Mouse (Mus musculus): ENCODE data around the gene Ntf5.
"Not testable (repeated sequence)": the region's sequence is repeated elsewhere in the genome, so short reads cannot be mapped to it uniquely, and the experiment has no call there.

The Ntf5 gene

GRCm38 (mm10) chr7:45413113-45413863, at the start of gene Ntf5:
Gene Ntf5, plus strand, starts transcription at chr7:45413695.
- no peak for DNase-seq (ENCODE audit: low read depth, low spot score)

- DNase-seq (ENCODE audit: low read depth, low spot score) = peak; percentile 53
Measured at GRCm38 (mm10) chr7:45363983-45364382, 49.5 kb upstream of the Ntf5 start.

GRCm38 (mm10) chr7:45365742-45366651, 47.5 kb upstream of the Ntf5 start:
- peak; percentile 75 for DNase-seq (ENCODE audit: low read depth, low spot score)

- no peak for DNase-seq (ENCODE audit: low read depth, low spot score)
Measured at GRCm38 (mm10) chr7:45366652-45367019, 46.9 kb upstream of the Ntf5 start, which contains the start of gene Ppfia3. Gene Ppfia3, minus strand, starts transcription at chr7:45367019.

GRCm38 (mm10) chr7:45367020-45367880, 46.2 kb upstream of the Ntf5 start:
- peak; percentile 99 for DNase-seq (ENCODE audit: low read depth, low spot score)

GRCm38 (mm10) chr7:45368178-45368577, 45.3 kb upstream of the Ntf5 start:
- peak; percentile 59 for DNase-seq (ENCODE audit: low read depth, low spot score)

GRCm38 (mm10) chr7:45369022-45369745, 44.3 kb upstream of the Ntf5 start:
- DNase-seq (ENCODE audit: low read depth, low spot score) = no peak

- peak; percentile 61 for DNase-seq (ENCODE audit: low read depth, low spot score)
Measured at GRCm38 (mm10) chr7:45369836-45370474, 43.5 kb upstream of the Ntf5 start.

GRCm38 (mm10) chr7:45370475-45371311, 42.8 kb upstream of the Ntf5 start, which contains the start of gene Lin7b:
Gene Lin7b, minus strand, starts transcription at chr7:45370583.
- DNase-seq (ENCODE audit: low read depth, low spot score) = peak; percentile 96

- DNase-seq (ENCODE audit: low read depth, low spot score) = no peak
Measured at GRCm38 (mm10) chr7:45372371-45372770, 41.1 kb upstream of the Ntf5 start.

- DNase-seq (ENCODE audit: low read depth, low spot score) = no peak
Measured at GRCm38 (mm10) chr7:45374620-45375019, 38.9 kb upstream of the Ntf5 start.

GRCm38 (mm10) chr7:45376057-45376456, 37.4 kb upstream of the Ntf5 start:
- peak; percentile 76 for DNase-seq (ENCODE audit: low read depth, low spot score)

- DNase-seq (ENCODE audit: low read depth, low spot score) = no peak
Measured at GRCm38 (mm10) chr7:45386077-45386476, 27.4 kb upstream of the Ntf5 start.

- DNase-seq (ENCODE audit: low read depth, low spot score) = peak; percentile 87
Measured at GRCm38 (mm10) chr7:45395129-45395541, 18.4 kb upstream of the Ntf5 start.

GRCm38 (mm10) chr7:45395578-45396336, 17.7 kb upstream of the Ntf5 start, which contains the start of gene Snrnp70:
Gene Snrnp70, minus strand, starts transcription at chr7:45395742.
- DNase-seq (ENCODE audit: low read depth, low spot score) = peak; percentile 100

GRCm38 (mm10) chr7:45396337-45396775, 17.1 kb upstream of the Ntf5 start:
- not testable (repeated sequence) for DNase-seq (ENCODE audit: low read depth, low spot score)

GRCm38 (mm10) chr7:45396787-45397186, 16.7 kb upstream of the Ntf5 start:
- no peak for DNase-seq (ENCODE audit: low read depth, low spot score)

- no peak for DNase-seq (ENCODE audit: low read depth, low spot score)
Measured at GRCm38 (mm10) chr7:45401521-45402085, 11.9 kb upstream of the Ntf5 start.

All from brain, adult 2 months (tissue).